Mouse (Mus musculus) ES-Bruce4 (cell line): Measurements from ENCODE around the gene Cacna2d3.

Source experiments
- CTCF ChIP-seq: IDR thresholded peaks from one replicate; pipeline ENCODE4 v1.8.1; 2011; ENCODE audit warnings: low read depth, low read length
- EP300 ChIP-seq: IDR thresholded peaks from 2 replicates; pipeline ENCODE4 v1.6.1; 2011; ENCODE audit warnings: low read depth, low read length; ENCODE audit not compliant: insufficient read depth

- no peak for TF ChIP-seq CTCF
- no peak for TF ChIP-seq EP300
Observed at GRCm38 (mm10) chr14:29123886-29124285, 597.8 kb downstream of the Cacna2d3 start.
